Mouse (Mus musculus): ENCODE measurements around the gene Relt. TPM values are rescaled to one million over a fixed set of nuclear protein-coding genes. Genes with fewer than 3 reads are reported as not detected.

Gene Relt
- 10 to 100 TPM; 69.3 to 73.7 TPM for total RNA-seq (2023)

GRCm38 (mm10) chr7:100862828-100863638, at the start of gene Relt:
Gene Relt (minus strand): TSS chr7:100863446.

Other genes starting within 250 kb of the Relt start
- not detected for gene Plekhb1, start 201.0 kb downstream of the Relt start, total RNA-seq (2023)
- 10 to 100 TPM; 38.8 to 52.5 TPM for gene Fam168a, start 156.8 kb downstream of the Relt start, total RNA-seq (2023)
- under 1 TPM; 0.46 to 0.67 TPM for gene Arhgef17, start 68.7 kb upstream of the Relt start, total RNA-seq (2023)
- gene P2ry6, start 111.2 kb upstream of the Relt start, total RNA-seq (2023) = 1 to 10 TPM; 6.0 to 7.4 TPM
- 10 to 100 TPM; 10.8 to 17.5 TPM for gene P2ry2, start 149.4 kb upstream of the Relt start, total RNA-seq (2023)
- 10 to 100 TPM; 18.6 to 21.0 TPM for gene Fchsd2, start 229.4 kb upstream of the Relt start, total RNA-seq (2023)